Mouse (Mus musculus) mouse trophoblast stem cell (cell line): ENCODE results near the gene Arl8b.
"Not testable (repeated sequence)": the region's sequence is repeated elsewhere in the genome, so short reads cannot be mapped to it uniquely, and the experiment has no call there.

ENCODE experiments used
- in situ Hi-C, 2 experiments: fragments of 300-500 bp; cut with MseI, MboI; formaldehyde crosslinking; loops; 2 replicates in 1 of 2; 3 replicates in 1 of 2; pipeline ENCODE4 v1.15.1; 2025

Gene Arl8b

GRCm38 (mm10) chr6:108835765-108836691 is 53.1 kb downstream of the Arl8b start:
- in situ Hi-C loops, result no loop called here

- in situ Hi-C loops, result no loop called here
Observed at GRCm38 (mm10) chr6:108837081-108837480, 54.2 kb downstream of the Arl8b start.

DNA sequence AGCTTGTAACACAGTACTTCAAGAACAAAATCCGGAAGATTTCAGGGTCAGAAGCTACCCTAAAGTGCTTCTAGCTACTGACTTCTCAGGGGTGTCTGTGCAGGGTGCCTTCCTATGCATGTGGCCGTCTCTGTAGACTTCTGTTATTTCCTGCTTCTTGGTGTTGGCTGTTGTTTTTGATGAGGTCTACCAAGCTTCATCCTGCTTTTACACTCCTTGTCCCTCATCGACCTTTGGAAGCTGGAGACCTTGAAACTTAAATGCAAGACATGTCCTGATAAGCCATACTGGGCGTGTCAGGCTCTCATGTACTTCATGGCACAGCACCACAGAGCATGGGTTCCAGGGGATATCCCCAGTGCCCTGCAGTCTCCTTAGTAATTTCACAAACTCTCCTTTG is 55.1 kb downstream of the Arl8b start:
- in situ Hi-C loops, result no loop called here

DNA sequence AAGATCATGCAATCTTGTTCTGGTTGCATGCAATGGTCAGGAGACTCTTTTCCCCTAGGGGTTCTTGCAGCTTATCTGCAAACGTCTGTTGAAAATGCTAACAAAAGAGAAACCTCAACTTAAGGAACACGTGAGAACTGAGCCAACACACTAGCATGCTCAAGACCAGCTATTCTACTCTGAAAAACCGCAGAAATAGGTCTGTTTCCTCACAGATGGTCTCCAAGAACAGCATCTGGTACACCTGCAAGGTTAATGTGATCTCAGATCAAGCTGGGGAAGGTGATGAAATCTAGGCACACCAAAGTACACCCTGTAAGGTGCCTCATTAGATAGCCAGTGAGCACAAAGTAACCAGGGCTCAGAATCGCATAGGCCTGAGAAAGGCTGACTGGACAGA is 56.5 kb downstream of the Arl8b start:
- in situ Hi-C loops, result no loop called here

DNA sequence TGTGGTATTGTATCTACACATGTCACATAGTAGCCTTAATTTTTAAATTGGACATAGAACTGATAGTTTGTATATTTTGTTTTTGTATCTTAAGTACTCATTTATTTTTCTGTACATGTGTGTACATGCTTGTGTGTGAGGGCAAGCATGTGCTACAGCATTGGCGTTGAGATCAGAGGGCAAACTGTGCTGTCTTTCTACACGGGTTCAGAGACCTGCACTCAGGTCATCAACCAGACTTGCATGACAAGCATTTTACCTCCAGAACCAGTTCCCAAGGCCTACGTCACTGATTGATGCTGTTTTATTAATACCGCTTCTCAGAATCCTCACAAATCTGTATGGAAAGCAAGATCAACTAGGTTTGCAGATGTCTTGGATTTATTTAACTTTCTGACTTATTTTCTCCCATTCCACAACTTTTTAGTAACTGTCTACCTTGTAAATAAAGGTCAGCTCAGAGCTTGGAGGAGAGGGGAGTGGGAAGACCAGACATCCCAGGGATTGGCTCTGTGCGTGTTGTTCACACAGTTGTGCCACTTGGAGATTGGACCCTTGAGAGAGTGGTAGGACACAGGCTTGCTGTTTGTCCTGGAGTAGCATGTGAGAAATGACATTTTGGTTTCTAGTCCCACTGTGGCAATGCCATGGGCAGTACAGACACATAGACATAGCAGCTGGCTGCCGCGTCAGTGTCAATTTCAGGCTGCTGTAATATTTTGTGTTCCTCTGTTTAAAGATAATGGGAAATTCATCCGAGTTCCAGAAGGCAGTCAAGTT is 58.2 kb downstream of the Arl8b start:
- in situ Hi-C loops, result no loop called here

DNA sequence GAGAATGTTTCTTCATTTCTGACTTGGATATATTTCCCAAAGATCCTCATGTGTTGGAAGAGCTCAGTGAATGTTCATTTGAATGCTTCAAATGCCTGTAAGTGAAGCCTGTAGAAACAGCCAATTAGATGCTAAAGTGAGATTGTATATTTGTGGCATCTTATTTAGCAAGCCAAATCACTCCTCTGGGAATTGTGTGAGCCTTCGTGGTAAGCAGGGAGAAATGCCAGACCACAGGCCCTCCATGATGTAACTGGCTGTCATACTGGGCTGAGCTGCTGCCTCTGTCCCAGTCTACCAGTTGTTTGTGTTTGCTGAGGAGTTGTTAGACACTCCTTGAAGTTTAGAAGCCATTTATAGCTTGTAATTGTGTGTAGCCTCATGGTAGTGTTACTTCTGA is 60.8 kb downstream of the Arl8b start:
- in situ Hi-C loops, result no loop called here

- in situ Hi-C loops, result no loop called here
Observed at GRCm38 (mm10) chr6:108844093-108844492, 61.2 kb downstream of the Arl8b start.

DNA sequence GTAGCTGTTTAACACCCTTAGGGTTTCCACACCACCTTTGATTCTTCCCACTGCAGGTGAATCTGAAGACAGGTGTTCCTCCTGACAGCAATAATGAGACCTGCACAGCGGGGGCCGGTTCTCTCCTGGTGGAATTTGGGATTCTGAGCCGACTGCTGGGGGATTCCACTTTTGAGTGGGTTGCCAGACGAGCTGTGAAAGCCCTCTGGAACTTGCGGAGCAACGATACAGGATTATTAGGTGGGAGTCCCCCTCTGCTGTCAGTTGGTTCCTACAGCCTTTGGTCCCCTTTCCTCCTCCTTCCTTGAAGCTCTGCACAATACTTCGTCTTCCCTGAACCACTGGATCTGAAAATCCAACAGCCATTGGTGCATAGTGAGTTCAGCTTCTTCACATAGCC is 61.9 kb downstream of the Arl8b start:
- in situ Hi-C loops, result no loop called here

- in situ Hi-C loops, result no loop called here
Observed at GRCm38 (mm10) chr6:108852088-108852670, 69.3 kb downstream of the Arl8b start.

DNA sequence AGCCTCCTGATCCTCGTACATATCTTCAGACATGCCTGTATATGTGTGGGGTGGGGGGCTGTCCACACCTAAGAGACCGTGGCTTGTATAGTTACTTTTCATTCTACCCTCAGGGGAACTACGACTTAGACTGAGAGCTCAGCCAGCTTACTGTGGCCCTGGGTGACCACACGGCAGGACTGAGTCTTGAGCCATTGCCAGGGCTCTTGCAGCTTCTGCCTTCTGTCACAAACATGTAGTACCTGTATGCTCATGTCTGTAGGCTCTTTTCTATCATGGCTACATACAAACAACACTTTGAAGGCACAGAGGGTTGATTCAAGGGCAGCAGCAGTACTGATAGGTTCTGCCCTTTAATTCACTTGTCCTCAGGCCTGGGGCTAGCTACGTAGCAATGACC is 70.1 kb downstream of the Arl8b start:
- in situ Hi-C loops, result no loop called here

DNA sequence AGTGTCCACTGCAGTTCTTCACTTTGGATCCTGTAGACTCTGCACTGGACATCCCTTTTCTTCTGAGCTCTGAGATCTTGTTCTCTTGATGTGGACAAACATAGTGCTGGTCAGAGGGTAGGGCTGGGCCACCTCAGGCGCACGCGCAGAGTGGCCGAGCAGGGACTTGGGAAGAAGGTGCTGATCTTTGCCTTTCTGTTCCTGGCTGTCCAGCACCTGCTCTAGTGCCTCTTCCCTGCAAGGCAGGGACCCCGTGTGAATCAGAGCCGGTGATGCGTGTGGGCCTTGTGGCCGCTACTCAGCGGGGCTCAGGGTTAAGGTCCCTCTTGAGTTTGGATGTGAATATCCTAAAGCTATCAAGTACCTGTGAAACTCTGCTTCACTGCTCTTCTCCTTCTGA is 75.7 kb downstream of the Arl8b start:
- in situ Hi-C loops, result no loop called here

DNA sequence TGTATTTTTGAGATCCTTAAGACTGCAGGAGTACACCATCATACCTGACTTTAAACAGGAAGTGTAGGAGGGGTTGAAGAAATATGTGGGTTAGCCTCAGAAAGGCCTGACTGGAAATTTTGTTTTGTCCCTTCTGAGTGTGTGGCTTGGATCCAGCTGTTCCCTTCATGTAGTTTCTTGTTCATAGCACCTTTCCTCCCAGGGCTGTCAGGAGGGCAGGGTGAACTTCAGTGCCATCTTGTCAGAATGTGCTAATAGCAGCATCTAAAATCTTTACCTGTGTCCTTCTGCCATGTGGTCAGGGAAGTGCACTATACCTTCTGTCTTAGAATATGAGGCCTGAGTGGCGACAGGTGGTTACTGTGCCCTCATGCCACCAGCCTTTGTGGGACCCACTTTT is 78.3 kb downstream of the Arl8b start:
- in situ Hi-C loops, result no loop called here

DNA sequence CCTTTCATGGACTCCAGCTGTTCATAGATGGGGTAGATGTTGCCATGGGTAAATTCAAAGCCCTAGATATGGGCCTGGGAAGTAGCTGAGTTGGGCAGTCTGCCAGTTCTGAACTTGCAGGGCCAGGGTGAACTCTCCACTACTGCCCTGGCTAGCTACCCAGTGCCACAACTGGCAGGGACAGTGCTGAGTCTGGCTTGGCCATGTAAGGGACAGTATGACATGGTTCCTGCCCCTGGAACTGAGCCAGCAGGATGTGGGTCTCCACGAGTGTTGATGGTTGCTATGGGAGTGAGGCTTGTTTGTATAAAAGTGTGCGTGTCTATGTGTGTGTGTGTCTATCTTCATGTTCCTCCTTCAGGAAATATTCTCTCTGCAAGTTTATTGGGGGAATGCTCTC is 79.6 kb downstream of the Arl8b start:
- in situ Hi-C loops, result no loop called here

GRCm38 (mm10) chr6:108866317-108866716 is 83.4 kb downstream of the Arl8b start:
- in situ Hi-C loops, result no loop called here

GRCm38 (mm10) chr6:108869031-108869430 is 86.1 kb downstream of the Arl8b start:
- in situ Hi-C loops, result not testable (repeated sequence)

DNA sequence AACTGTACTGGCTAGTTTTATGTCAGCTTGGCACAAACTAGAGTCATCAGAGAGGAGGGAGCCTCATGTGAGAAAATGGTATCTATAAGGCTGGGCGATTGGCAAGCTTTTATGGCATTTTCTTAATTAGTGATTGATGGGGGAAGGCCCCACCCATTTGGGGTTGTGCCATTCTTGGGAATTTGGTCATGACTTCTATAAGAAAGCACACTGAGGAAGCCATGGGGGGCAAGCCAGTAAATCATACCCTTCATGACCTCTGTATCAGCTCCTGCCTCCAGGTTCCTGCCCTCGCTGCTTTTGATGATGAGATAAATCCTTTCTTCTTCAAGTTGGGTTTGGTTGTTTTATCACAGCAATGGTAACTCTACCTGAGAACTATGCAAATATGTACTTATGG is 87.5 kb downstream of the Arl8b start:
- in situ Hi-C loops, result no loop called here

DNA sequence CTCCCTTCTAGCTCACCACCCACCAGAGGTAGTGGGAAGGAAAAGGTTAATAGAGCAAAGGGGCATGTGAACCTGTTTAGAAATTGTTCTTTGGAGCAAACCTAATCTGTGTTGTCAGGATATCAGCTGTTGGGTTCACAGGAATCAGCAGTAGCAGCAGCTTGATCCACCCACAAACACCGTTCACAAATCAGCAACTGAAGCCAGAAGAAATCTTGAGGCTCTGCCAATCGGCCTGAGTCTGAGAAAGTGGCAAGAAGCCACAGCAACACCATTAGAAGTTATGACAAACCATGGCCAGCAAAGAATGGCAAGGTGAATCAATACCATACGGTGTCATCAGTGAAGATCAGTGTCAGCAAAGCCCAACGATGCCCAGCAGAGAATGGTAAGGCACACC is 88.4 kb downstream of the Arl8b start:
- in situ Hi-C loops, result no loop called here
